Mouse (Mus musculus) liver, embryonic 16.5 days (tissue): ENCODE measurements around the gene Banp. TPM values are rescaled to one million over a fixed set of nuclear protein-coding genes. Genes with fewer than 3 reads are reported as not detected.

Source experiments
- ATAC-seq: fragments of 200-750 bp; cut with Nextera tagmentation; 2 replicates; pipeline ENCODE4 v1.8.0; 2017; ENCODE audit warnings: low read depth, mild to moderate bottlenecking, moderate number of reproducible peaks, moderate library complexity
- H3K27ac ChIP-seq: fragments of 300-500 bp; sonication (generic); 2 replicates; pipeline ENCODE4 v1.5.1; 2014; ENCODE audit warnings: mild to moderate bottlenecking, low read length
- H3K27me3 ChIP-seq: fragments of 300-500 bp; sonication (generic); 2 replicates; pipeline ENCODE4 v1.6.1; 2014; ENCODE audit warnings: low read depth, low read length, mixed read lengths; ENCODE audit not compliant: control insufficient read depth, insufficient read depth
- H3K36me3 ChIP-seq: fragments of 300-500 bp; sonication (generic); 2 replicates; pipeline ENCODE4 v1.6.1; 2014; ENCODE audit warnings: mild to moderate bottlenecking; ENCODE audit not compliant: control insufficient read depth, insufficient read depth
- H3K4me1 ChIP-seq: fragments of 300-500 bp; sonication (generic); 2 replicates; pipeline ENCODE4 v1.6.1; 2014; ENCODE audit warnings: low read depth, low read length, mixed read lengths; ENCODE audit not compliant: control insufficient read depth
- H3K4me2 ChIP-seq: fragments of 300-500 bp; sonication (generic); 2 replicates; pipeline ENCODE4 v1.6.1; 2014; ENCODE audit warnings: low read depth, low read length, mixed read lengths
- H3K4me3 ChIP-seq: fragments of 300-500 bp; sonication (generic); 2 replicates; pipeline ENCODE4 v1.5.1; 2014; ENCODE audit warnings: low read depth, mild to moderate bottlenecking, low read length
- H3K9ac ChIP-seq: fragments of 300-500 bp; sonication (generic); 2 replicates; pipeline ENCODE4 v1.6.1; 2014; ENCODE audit warnings: low read depth, low read length
- H3K9me3 ChIP-seq: fragments of 300-500 bp; sonication (generic); replicated peaks from 2 replicates; pipeline ENCODE4 v1.6.1; 2016; ENCODE audit warnings: low read length; ENCODE audit not compliant: control insufficient read depth
- WGBS: fragments of 180-500 bp; shearing (Covaris S2); extraction: QIAGEN DNeasy Blood & Tissue Kit; methylation state at CpG from one replicate; pipeline ENCODE4 v1.1.7; 2014; ENCODE audit not compliant: insufficient replicate concordance; 5-methylcytosine and 5-hydroxymethylcytosine counted together
- polyA plus RNA-seq: library from polyadenylated mRNA; unstranded; fragments of >200 nt; fragmentation: Nextera tagmentation; extraction: Ambion mirVana; gene quantifications from 2 replicates; pipeline ENCODE4 v1.2.1, GENCODE M21; 2015

Banp gene
- polyA plus RNA-seq, 1 experiment from 2014 or later = 20.2 TPM

DNA sequence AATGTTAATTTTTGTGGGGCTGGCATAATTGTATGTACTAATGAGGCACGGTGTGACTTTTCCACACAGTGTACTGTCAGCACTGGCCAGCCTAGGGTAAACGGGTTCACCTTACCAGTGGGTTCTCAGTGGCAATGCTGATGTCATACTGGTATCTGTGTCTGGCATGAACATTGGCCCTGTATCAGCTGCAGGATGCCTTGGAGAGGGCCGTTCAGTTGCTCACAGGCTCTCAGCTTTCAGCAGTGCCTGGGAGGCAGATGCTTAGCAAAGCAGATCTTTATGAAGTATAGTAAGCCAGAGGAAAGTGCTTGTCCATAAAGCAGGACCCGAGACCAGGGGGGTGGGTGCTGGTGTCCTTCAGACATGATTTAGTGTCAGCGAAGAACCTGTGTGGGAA lies 16.6 kb downstream of the Banp start:
- H3K9ac ChIP-seq = no peak overlapping the region
- H3K9me3 ChIP-seq = no peaks in the 10 kb centered on the region
- H3K4me3 ChIP-seq = no peak overlapping the region
- ATAC-seq = no peak
- no peak overlapping the region for H3K27ac ChIP-seq
- no peaks in the 10 kb centered on the region; the same call in 1 of the 2 replicates for H3K36me3 ChIP-seq
- no peak overlapping the region for H3K4me2 ChIP-seq
- WGBS = 68% methylated on average over 5 of the region's 5 CpGs
- H3K4me1 ChIP-seq = peaks cover 21% of the 10 kb centered on the region
- H3K27me3 ChIP-seq = no peaks in the 10 kb centered on the region

GRCm38 (mm10) chr8:121966714-121967448 lies 17.3 kb downstream of the Banp start:
- H3K27me3 ChIP-seq = no peaks in the 10 kb centered on the region
- no peaks in the 10 kb centered on the region; the same call in 1 of the 2 replicates for H3K36me3 ChIP-seq
- peaks cover 21% of the 10 kb centered on the region for H3K4me1 ChIP-seq
- no peak overlapping the region for H3K4me3 ChIP-seq
- H3K9ac ChIP-seq = no peak overlapping the region
- 66% methylated on average over 7 of the region's 7 CpGs for WGBS
- H3K9me3 ChIP-seq = no peaks in the 10 kb centered on the region
- no peak overlapping the region for H3K4me2 ChIP-seq
- no peak overlapping the region for H3K27ac ChIP-seq
- ATAC-seq = 0 out of 2 replicates have a peak, but pooled peaks have one; percentile 24

GRCm38 (mm10) chr8:121967977-121968376 lies 18.4 kb downstream of the Banp start:
- H3K4me3 ChIP-seq = no peak overlapping the region
- no peaks in the 10 kb centered on the region; the same call in 1 of the 2 replicates for H3K36me3 ChIP-seq
- no peak overlapping the region for H3K4me2 ChIP-seq
- peaks cover 18% of the 10 kb centered on the region for H3K4me1 ChIP-seq
- no peak overlapping the region for H3K9ac ChIP-seq
- ATAC-seq = no peak
- WGBS = 63% methylated on average over 4 of the region's 4 CpGs
- no peak overlapping the region for H3K27ac ChIP-seq
- no peaks in the 10 kb centered on the region for H3K9me3 ChIP-seq
- H3K27me3 ChIP-seq = no peaks in the 10 kb centered on the region

- H3K27me3 ChIP-seq = no peaks in the 10 kb centered on the region
- no peak overlapping the region for H3K4me2 ChIP-seq
- no peak for ATAC-seq
- no peaks in the 10 kb centered on the region for H3K9me3 ChIP-seq
- H3K27ac ChIP-seq = no peak overlapping the region
- H3K36me3 ChIP-seq = no peaks in the 10 kb centered on the region; the same call in 1 of the 2 replicates
- H3K4me1 ChIP-seq = peaks cover 18% of the 10 kb centered on the region
- H3K4me3 ChIP-seq = no peak overlapping the region
- no peak overlapping the region for H3K9ac ChIP-seq
- 41% methylated on average over 4 of the region's 4 CpGs for WGBS
These were observed 19.0 kb downstream of the Banp start for GRCm38 (mm10) chr8:121968542-121968941.

DNA sequence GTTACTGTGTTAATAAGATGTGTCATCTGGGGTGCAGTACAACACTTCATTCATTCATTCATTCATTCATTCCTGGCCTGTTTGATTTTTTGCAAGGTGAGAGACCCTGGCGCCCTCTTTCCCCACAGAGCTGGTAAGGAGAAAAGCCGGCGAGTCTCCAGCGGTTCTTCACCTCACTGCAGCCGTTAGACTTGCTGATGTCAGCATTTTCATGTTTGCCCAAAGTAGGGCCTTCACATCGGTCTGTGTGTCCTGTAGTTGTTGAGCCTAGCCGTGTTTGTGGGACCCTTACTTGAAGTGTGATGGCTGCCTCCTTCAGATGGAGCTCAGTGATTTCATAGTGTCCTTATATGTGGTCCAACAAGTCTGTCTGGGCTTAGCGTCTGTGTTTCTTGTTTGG lies 20.7 kb downstream of the Banp start:
- 82% methylated on average over 8 of the region's 8 CpGs for WGBS
- Histone ChIP-seq H3K27ac (no peak overlapping the region), H3K4me3 (no peak overlapping the region), H3K9me3 (no peaks in the 10 kb centered on the region), H3K4me2 (no peak overlapping the region), H3K4me1 (peaks cover 18% of the 10 kb centered on the region), H3K9ac (no peak overlapping the region), H3K36me3 (peaks cover 6% of the 10 kb centered on the region), H3K27me3 (no peaks in the 10 kb centered on the region)
- ATAC-seq = no peak

DNA sequence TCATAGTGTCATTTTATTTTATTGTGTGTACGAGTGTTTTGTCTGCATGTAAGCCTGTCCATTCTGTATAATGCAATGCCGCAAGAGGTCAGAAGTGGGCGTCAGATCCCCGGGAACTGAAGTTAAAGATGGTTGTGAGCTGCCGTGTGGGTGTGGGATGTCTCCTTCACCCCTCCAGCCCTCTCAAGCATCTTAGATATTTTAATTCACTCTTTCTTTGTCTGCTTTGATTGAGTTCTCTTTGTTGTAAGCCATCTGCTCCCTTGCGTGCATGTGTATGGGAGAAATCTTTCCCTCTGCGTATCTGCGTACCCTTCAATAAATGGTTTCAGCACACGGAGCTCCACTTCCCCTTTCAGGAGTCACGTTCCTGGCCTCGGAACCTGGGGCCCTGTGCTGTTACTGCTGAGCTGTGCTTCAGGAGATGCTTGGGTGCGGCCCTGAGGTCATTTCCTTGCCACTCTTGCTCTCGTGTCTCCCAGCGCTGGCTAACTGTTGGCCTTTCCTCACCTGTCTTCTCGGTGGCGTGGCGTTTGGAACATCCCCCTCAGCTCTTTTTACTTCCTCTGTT lies 22.0 kb downstream of the Banp start:
- no peak overlapping the region for H3K4me2 ChIP-seq
- 53% methylated on average over 17 of the region's 17 CpGs for WGBS
- no peak overlapping the region for H3K4me3 ChIP-seq
- H3K27me3 ChIP-seq = no peaks in the 10 kb centered on the region
- H3K4me1 ChIP-seq = peaks cover 14% of the 10 kb centered on the region
- H3K9me3 ChIP-seq = no peaks in the 10 kb centered on the region
- peaks cover 14% of the 10 kb centered on the region for H3K36me3 ChIP-seq
- no peak overlapping the region for H3K27ac ChIP-seq
- no peak overlapping the region for H3K9ac ChIP-seq
- no peak for ATAC-seq

GRCm38 (mm10) chr8:121973906-121974305 lies 24.4 kb downstream of the Banp start:
- H3K4me1 ChIP-seq = no peaks in the 10 kb centered on the region
- no peak for ATAC-seq
- H3K27ac ChIP-seq = no peak overlapping the region
- H3K36me3 ChIP-seq = peaks cover 17% of the 10 kb centered on the region
- WGBS = 97% methylated on average over 28 of the region's 28 CpGs
- no peak overlapping the region for H3K9ac ChIP-seq
- no peak overlapping the region for H3K4me3 ChIP-seq
- no peak overlapping the region for H3K4me2 ChIP-seq
- no peaks in the 10 kb centered on the region for H3K9me3 ChIP-seq
- no peaks in the 10 kb centered on the region for H3K27me3 ChIP-seq

DNA sequence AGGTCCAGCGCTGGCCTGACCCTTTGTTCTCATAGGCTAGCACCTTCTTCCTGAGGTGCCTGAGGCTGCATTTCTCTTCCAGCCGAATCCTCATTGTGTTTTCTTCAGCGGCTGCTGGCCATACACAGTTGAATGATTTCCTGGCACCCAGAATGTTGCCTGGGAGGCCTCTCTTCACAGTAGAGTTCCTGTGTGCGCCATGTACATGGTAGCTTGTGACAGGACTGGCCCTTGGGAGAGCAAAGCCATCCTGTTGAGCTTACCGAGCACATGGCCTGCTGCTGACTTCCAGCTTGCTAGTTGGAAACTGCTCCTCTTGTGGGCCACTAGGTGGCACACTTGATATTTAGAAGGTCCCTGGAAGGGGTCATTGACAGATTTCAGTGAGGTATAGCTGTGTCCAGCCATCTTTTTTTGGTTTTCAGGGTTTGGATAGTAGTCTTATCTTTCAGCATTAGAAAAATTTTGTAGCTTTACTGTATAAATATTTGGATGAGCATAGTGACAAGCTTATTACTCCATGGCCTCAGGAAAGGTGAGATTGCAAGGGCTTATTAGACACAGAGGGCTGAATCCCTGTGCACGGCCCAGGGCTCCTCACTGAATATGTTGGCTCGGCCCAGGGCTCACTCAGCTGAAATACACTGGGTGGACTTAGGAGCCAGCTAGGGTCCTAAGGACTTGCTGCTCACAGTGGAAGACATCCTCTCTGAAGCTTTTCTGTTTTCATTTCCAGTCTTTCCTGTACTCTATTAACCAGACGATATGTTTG lies 28.5 kb downstream of the Banp start:
- Histone ChIP-seq H3K4me2 (no peak overlapping the region), H3K9me3 (no peaks in the 10 kb centered on the region), H3K27me3 (no peaks in the 10 kb centered on the region), H3K9ac (no peak overlapping the region), H3K4me3 (no peak overlapping the region), H3K27ac (no peak overlapping the region), H3K4me1 (no peaks in the 10 kb centered on the region), H3K36me3 (peaks cover 25% of the 10 kb centered on the region)
- WGBS = 71% methylated on average over 8 of the region's 8 CpGs
- no peak for ATAC-seq

- H3K27ac ChIP-seq = no peak overlapping the region
- H3K9ac ChIP-seq = no peak overlapping the region
- no peaks in the 10 kb centered on the region for H3K9me3 ChIP-seq
- H3K4me2 ChIP-seq = no peak overlapping the region
- peaks cover 25% of the 10 kb centered on the region for H3K36me3 ChIP-seq
- no peaks in the 10 kb centered on the region for H3K4me1 ChIP-seq
- no peaks in the 10 kb centered on the region for H3K27me3 ChIP-seq
- WGBS = 92% methylated on average over 13 of the region's 13 CpGs
- no peak overlapping the region for H3K4me3 ChIP-seq
- no peak for ATAC-seq
These were observed 29.1 kb downstream of the Banp start for GRCm38 (mm10) chr8:121978670-121979069.
